ENCODE assay signal across 14 mouse cellular contexts in genomic region chr10:20348894-20349293, GRCm38 (mm10). TPM values are rescaled to one million over a fixed set of nuclear protein-coding genes. Genes with fewer than 3 reads are reported as not detected.
DNase-seq lines count a peak whose midpoint lies in the region; ATAC-seq lines count a peak whose summit lies in the region.
"Had no signal": no experiment of that assay in that cellular context is flagged by ENCODE, and none has a peak within 500 bp of the region (broad histone marks: within the 10 kb centered on the region; RNA-seq: fewer than 3 reads in every experiment).

No protein-coding gene starts in this region.

- H3K27ac ChIP-seq in liver, embryonic 11.5 days (ENCODE audit: low read depth, low read length), result no peak overlapping the region
- H3K27ac ChIP-seq in embryonic facial prominence, embryonic 14.5 days (replicated peaks; ENCODE audit: low read depth, low read length), result no peak overlapping the region
- H3K27ac ChIP-seq: forebrain, embryonic 15.5 days; neural tube, embryonic 15.5 days had no signal

- peaks cover 69% of the 10 kb centered on the region for H3K36me3 ChIP-seq in erythroblast, embryonic 14.5 days (ENCODE audit: control insufficient read depth)
- peaks cover 15% of the 10 kb centered on the region for H3K36me3 ChIP-seq in liver, embryonic 11.5 days (ENCODE audit: control insufficient read depth, insufficient read depth, low read length)
- peaks cover 19% of the 10 kb centered on the region for H3K36me3 ChIP-seq in embryonic facial prominence, embryonic 14.5 days (ENCODE audit: control insufficient read depth, insufficient read depth, low read length)
- peaks cover 55% of the 10 kb centered on the region for H3K36me3 ChIP-seq in megakaryocyte, embryonic 14.5 days (replicated peaks; ENCODE audit: low read length)

- peak overlapping the region; percentile 76 for H3K4me2 ChIP-seq in liver, embryonic 11.5 days
- peak overlapping the region; percentile 70 for H3K4me2 ChIP-seq in embryonic facial prominence, embryonic 14.5 days (ENCODE audit: low read depth, low read length)

- no peak for DNase-seq in liver, embryonic 11.5 days (ENCODE audit: low spot score)
- DNase-seq in liver, result no peak
- DNase-seq in embryonic facial prominence, embryonic 14.5 days (ENCODE audit: low spot score), result no peak
- no peak for DNase-seq in thymus, postnatal 36 days
- DNase-seq in adrenal gland, adult 8-10 months, result no peak
- DNase-seq: adrenal gland, postnatal 25 days; cerebellum, adult 9-11 months; kidney, adult 9 months; lung, postnatal 10 days had no signal

- WGBS in liver, embryonic 11.5 days, result 69% methylated on average over 2 of the region's 2 CpGs
- WGBS in embryonic facial prominence, embryonic 14.5 days, result 93% methylated on average over 2 of the region's 2 CpGs

- peak overlapping the region; percentile 98 for H3K4me3 ChIP-seq in erythroblast, embryonic 14.5 days (replicated peaks)
- H3K4me3 ChIP-seq in liver, embryonic 11.5 days (ENCODE audit: low read depth, low read length), result peak overlapping the region; percentile 74
- no peak overlapping the region for H3K4me3 ChIP-seq in embryonic facial prominence, embryonic 14.5 days (ENCODE audit: low read depth, low read length)
- peak overlapping the region; percentile 95 for H3K4me3 ChIP-seq in megakaryocyte, embryonic 14.5 days (replicated peaks)

- 0 out of 2 replicates have a peak overlapping the region, but pooled peaks have one; percentile 83 for H3K9ac ChIP-seq in liver, embryonic 11.5 days (ENCODE audit: low read depth, low read length)
- H3K9ac ChIP-seq in embryonic facial prominence, embryonic 14.5 days (ENCODE audit: low read depth, low read length), result no peak overlapping the region
- H3K9ac ChIP-seq: forebrain, embryonic 15.5 days; neural tube, embryonic 15.5 days had no signal

- no peaks in the 10 kb centered on the region for H3K9me3 ChIP-seq in erythroblast, embryonic 14.5 days (ENCODE audit: control insufficient read depth, low read length)
- H3K9me3 ChIP-seq in liver, embryonic 11.5 days (ENCODE audit: control insufficient read depth, low read length), result no peaks in the 10 kb centered on the region
- no peaks in the 10 kb centered on the region for H3K9me3 ChIP-seq in embryonic facial prominence, embryonic 14.5 days (ENCODE audit: control insufficient read depth, low read length)
- no peaks in the 10 kb centered on the region for H3K9me3 ChIP-seq in megakaryocyte, embryonic 14.5 days
- H3K9me3 ChIP-seq: forebrain, embryonic 15.5 days; neural tube, embryonic 15.5 days had no signal

- no peaks in the 10 kb centered on the region for H3K27me3 ChIP-seq in erythroblast, embryonic 14.5 days (ENCODE audit: control insufficient read depth)
- no peaks in the 10 kb centered on the region for H3K27me3 ChIP-seq in liver, embryonic 11.5 days (replicated peaks; ENCODE audit: control insufficient read depth, insufficient read depth, low read length)
- no peaks in the 10 kb centered on the region for H3K27me3 ChIP-seq in embryonic facial prominence, embryonic 14.5 days (replicated peaks; ENCODE audit: control insufficient read depth, insufficient read depth, low read length)
- no peaks in the 10 kb centered on the region for H3K27me3 ChIP-seq in megakaryocyte, embryonic 14.5 days (replicated peaks)
- H3K27me3 ChIP-seq: forebrain, embryonic 15.5 days; neural tube, embryonic 15.5 days had no signal

- ATAC-seq in erythroblast, adult 5-6 weeks (replicated peaks; ENCODE audit: low FRiP score, poor library complexity, severe bottlenecking), result no peak
- ATAC-seq in liver, embryonic 11.5 days (replicated peaks; ENCODE audit: low FRiP score), result no peak
- ATAC-seq in embryonic facial prominence, embryonic 14.5 days (ENCODE audit: low read depth), result no peak
- ATAC-seq: forebrain, embryonic 15.5 days had no signal

- peaks cover 32% of the 10 kb centered on the region for H3K4me1 ChIP-seq in erythroblast, embryonic 14.5 days (ENCODE audit: control insufficient read depth)
- 0 out of 2 replicates have a peak, but pooled peaks cover 9% of the 10 kb centered on the region for H3K4me1 ChIP-seq in liver, embryonic 11.5 days (replicated peaks; ENCODE audit: control insufficient read depth, insufficient read depth, low read length)
- no peaks in the 10 kb centered on the region; the same call in 1 of the 2 replicates for H3K4me1 ChIP-seq in embryonic facial prominence, embryonic 14.5 days (ENCODE audit: control insufficient read depth, insufficient read depth, low read length)
- H3K4me1 ChIP-seq in megakaryocyte, embryonic 14.5 days, result peaks cover 35% of the 10 kb centered on the region

RNA-seq across cellular contexts. Expression of gene Mtfr2, which starts 1.3 kb away (rescaled TPM):
- polyA plus RNA-seq in erythroblast, embryonic 14.5 days (2012), result 0.42 and 0.93 TPM in 2 replicates
- 20.8 and 24.5 TPM in 2 replicates for total RNA-seq in erythroblast, adult 5-6 weeks (2015; ENCODE audit: low replicate concordance)
- total RNA-seq in erythroblast, adult 5-6 weeks (2017; ENCODE audit: low replicate concordance), result 5.2 and 10.9 TPM in 2 replicates
- 3.0 and 4.1 TPM in 2 replicates for polyA plus RNA-seq in liver, embryonic 11.5 days (2014; fragmentation: Nextera tagmentation; extraction: Ambion mirVana)
- polyA plus RNA-seq in embryonic facial prominence, embryonic 14.5 days (2014; fragmentation: Nextera tagmentation; extraction: Ambion mirVana), result 1.4 TPM in 2 replicates
- polyA plus RNA-seq in megakaryocyte, embryonic 14.5 days (2012; ENCODE audit: insufficient read depth, low replicate concordance), result 1.5 TPM in 1 of 2 replicates, not detected in the other
- total RNA-seq in adrenal gland, adult 8-10 months (2022), result 1 to 10 TPM in 1 of 4 experiments, under 1 TPM in 3; 0.24 to 1.0 (median 0.52) TPM

RNA-seq across cellular contexts. Expression of gene Bclaf1, which starts 36.6 kb away (rescaled TPM):
- polyA plus RNA-seq in erythroblast, embryonic 14.5 days (2012), result 0.81 and 2.7 TPM in 2 replicates
- total RNA-seq in erythroblast, adult 5-6 weeks (2015; ENCODE audit: low replicate concordance), result 70.5 and 83.8 TPM in 2 replicates
- total RNA-seq in erythroblast, adult 5-6 weeks (2017; ENCODE audit: low replicate concordance), result 218 and 248 TPM in 2 replicates
- polyA plus RNA-seq in liver, embryonic 11.5 days (2014; fragmentation: Nextera tagmentation; extraction: Ambion mirVana), result 129 and 133 TPM in 2 replicates
- polyA plus RNA-seq in embryonic facial prominence, embryonic 14.5 days (2014; fragmentation: Nextera tagmentation; extraction: Ambion mirVana), result 113 and 127 TPM in 2 replicates
- 1.00 and 9.9 TPM in 2 replicates for polyA plus RNA-seq in megakaryocyte, embryonic 14.5 days (2012; ENCODE audit: insufficient read depth, low replicate concordance)
- 100 to 1,000 TPM in 3 of 4 experiments, 10 to 100 TPM in 1; 99.7 to 159 (median 118) TPM for total RNA-seq in adrenal gland, adult 8-10 months (2022)

Comparison
In these comparisons a context has a peak if more than half of its experiments do, and no peak if none do; other contexts are left out.
1. RNA of gene Bclaf1, which starts 36.6 kb away (polyA plus RNA-seq): 129 to 133 TPM in liver, embryonic 11.5 days and 113 to 127 TPM in embryonic facial prominence, embryonic 14.5 days; 1.00 to 9.9 TPM in megakaryocyte, embryonic 14.5 days and 0.81 to 2.7 TPM in erythroblast, embryonic 14.5 days; every median in the first group is over 10 times any median in the second.